Mouse (Mus musculus) stomach, postnatal 0 days (tissue): ENCODE data around the gene Med28. TPM values are rescaled to one million over a fixed set of nuclear protein-coding genes. Genes with fewer than 3 reads are reported as not detected.

Source experiments
- ATAC-seq: fragments of 200-750 bp; cut with Nextera tagmentation; 2 replicates; pipeline ENCODE4 v1.8.0; 2017; ENCODE audit not compliant: low FRiP score, low TSS enrichment
- DNase-seq: peaks from one replicate; pipeline ENCODE4 v3.0.0-alpha.2; 2016; ENCODE audit warnings: low spot score
- H3K27ac ChIP-seq: fragments of 300-500 bp; sonication (generic); replicated peaks from 2 replicates; pipeline ENCODE4 v1.5.1; 2014; ENCODE audit warnings: mild to moderate bottlenecking, control low read depth
- H3K27me3 ChIP-seq: fragments of 300-500 bp; sonication (generic); 2 replicates; pipeline ENCODE4 v1.6.1; 2014; ENCODE audit warnings: low read length; ENCODE audit not compliant: control insufficient read depth, insufficient read depth
- H3K36me3 ChIP-seq: fragments of 300-500 bp; sonication (generic); 2 replicates; pipeline ENCODE4 v1.6.1; 2014; ENCODE audit warnings: low read length, mixed read lengths; ENCODE audit not compliant: control insufficient read depth, insufficient read depth
- H3K4me1 ChIP-seq: fragments of 300-500 bp; sonication (generic); replicated peaks from 2 replicates; pipeline ENCODE4 v1.6.1; 2014; ENCODE audit warnings: antibody characterized with exemption; ENCODE audit not compliant: control insufficient read depth, insufficient read depth
- H3K4me2 ChIP-seq: fragments of 300-500 bp; sonication (generic); replicated peaks from 2 replicates; pipeline ENCODE4 v1.6.1; 2014; ENCODE audit warnings: low read depth, mild to moderate bottlenecking, control low read depth, moderate library complexity
- H3K4me3 ChIP-seq: fragments of 300-500 bp; sonication (generic); 2 replicates; pipeline ENCODE4 v1.5.1; 2014; ENCODE audit warnings: low read depth, low read length, control low read depth
- H3K9ac ChIP-seq: fragments of 300-500 bp; sonication (generic); 2 replicates; pipeline ENCODE4 v1.6.1; 2014; ENCODE audit warnings: mild to moderate bottlenecking, low read length, control low read depth, mixed read lengths
- H3K9me3 ChIP-seq: fragments of 300-500 bp; sonication (generic); 2 replicates; pipeline ENCODE4 v1.6.1; 2016; ENCODE audit warnings: low read length; ENCODE audit not compliant: control insufficient read depth
- CTCF ChIP-seq: IDR thresholded peaks from 2 replicates; pipeline ENCODE4 v1.5.1; 2016; ENCODE audit warnings: antibody characterized with exemption, low read depth, mild to moderate bottlenecking, moderate library complexity
- EP300 ChIP-seq: optimal IDR thresholded peaks from 2 replicates; pipeline ENCODE3; 2016; ENCODE audit warnings: antibody characterized with exemption
- WGBS: fragments of 180-500 bp; shearing (Covaris S2); extraction: QIAGEN DNeasy Blood & Tissue Kit; methylation state at CpG from one replicate; pipeline ENCODE4 v1.1.7; 2014; 5-methylcytosine and 5-hydroxymethylcytosine counted together
- polyA plus RNA-seq: library from polyadenylated mRNA; unstranded; fragments of >200 nt; fragmentation: Nextera tagmentation; extraction: Ambion mirVana; gene quantifications from 2 replicates; pipeline ENCODE4 v1.2.1, GENCODE M21; 2015

The Med28 gene
- polyA plus RNA-seq, 1 experiment from 2014 or later, result 169 TPM

GRCm38 (mm10) chr5:45529696-45530095 lies 9.7 kb downstream of the Med28 start:
- H3K9me3 ChIP-seq, result no peaks in the 10 kb centered on the region
- no peaks in the 10 kb centered on the region for H3K4me1 ChIP-seq
- no peak overlapping the region for H3K9ac ChIP-seq
- ATAC-seq (no peak), DNase-seq (peak; percentile 43)
- H3K27ac ChIP-seq, result no peak overlapping the region
- peaks cover 19% of the 10 kb centered on the region; the same call in 1 of the 2 replicates for H3K36me3 ChIP-seq
- no peaks in the 10 kb centered on the region for H3K27me3 ChIP-seq
- 84% methylated on average over 3 of the region's 3 CpGs for WGBS
- no peak overlapping the region for H3K4me3 ChIP-seq
- TF ChIP-seq EP300 (no peak), CTCF (no peak)
- no peak overlapping the region for H3K4me2 ChIP-seq

- no peaks in the 10 kb centered on the region for H3K27me3 ChIP-seq
- TF ChIP-seq EP300 (no peak), CTCF (peak; percentile 71)
- no peak overlapping the region for H3K4me2 ChIP-seq
- no peaks in the 10 kb centered on the region for H3K4me1 ChIP-seq
- H3K27ac ChIP-seq, result no peak overlapping the region
- no peak overlapping the region for H3K9ac ChIP-seq
- DNase-seq, result peak; percentile 61
- no peaks in the 10 kb centered on the region for H3K9me3 ChIP-seq
- H3K36me3 ChIP-seq, result peaks cover 3% of the 10 kb centered on the region; the same call in 1 of the 2 replicates
- 7% methylated on average over 15 of the region's 17 CpGs for WGBS
- H3K4me3 ChIP-seq, result no peak overlapping the region
- ATAC-seq, result peak; percentile 67
Observed at GRCm38 (mm10) chr5:45534319-45535098, 14.5 kb downstream of the Med28 start.

- Histone ChIP-seq H3K9ac (no peak overlapping the region), H3K9me3 (no peaks in the 10 kb centered on the region), H3K36me3 (peaks cover 3% of the 10 kb centered on the region; the same call in 1 of the 2 replicates), H3K4me3 (no peak overlapping the region), H3K4me2 (no peak overlapping the region), H3K4me1 (no peaks in the 10 kb centered on the region), H3K27me3 (no peaks in the 10 kb centered on the region), H3K27ac (no peak overlapping the region)
- 66% methylated on average over 4 of the region's 4 CpGs for WGBS
- ATAC-seq, result no peak
- DNase-seq, result no peak
- TF ChIP-seq EP300, result no peak
- TF ChIP-seq CTCF, result no peak
Observed at GRCm38 (mm10) chr5:45535177-45535576, 15.1 kb downstream of the Med28 start.

GRCm38 (mm10) chr5:45539502-45539901 lies 19.5 kb downstream of the Med28 start:
- Histone ChIP-seq H3K4me2 (no peak overlapping the region), H3K27ac (no peak overlapping the region), H3K4me1 (no peaks in the 10 kb centered on the region), H3K27me3 (no peaks in the 10 kb centered on the region), H3K36me3 (no peaks in the 10 kb centered on the region), H3K9ac (no peak overlapping the region), H3K9me3 (no peaks in the 10 kb centered on the region), H3K4me3 (no peak overlapping the region)
- DNase-seq (no peak), ATAC-seq (no peak)
- 53% methylated on average over 10 of the region's 10 CpGs for WGBS
- TF ChIP-seq CTCF (peak; percentile 47), EP300 (no peak)

GRCm38 (mm10) chr5:45543374-45543773 lies 23.3 kb downstream of the Med28 start:
- H3K27ac ChIP-seq, result no peak overlapping the region
- H3K27me3 ChIP-seq, result no peaks in the 10 kb centered on the region
- no peak overlapping the region for H3K4me2 ChIP-seq
- H3K9me3 ChIP-seq, result no peaks in the 10 kb centered on the region
- no peak for ATAC-seq
- H3K4me3 ChIP-seq, result no peak overlapping the region
- no peaks in the 10 kb centered on the region for H3K4me1 ChIP-seq
- 43% methylated on average over 5 of the region's 5 CpGs for WGBS
- DNase-seq, result no peak
- TF ChIP-seq CTCF, result no peak
- no peak for TF ChIP-seq EP300
- no peak overlapping the region for H3K9ac ChIP-seq
- H3K36me3 ChIP-seq, result no peaks in the 10 kb centered on the region

- H3K4me3 ChIP-seq, result no peak overlapping the region
- WGBS, result 74% methylated on average over 1 of the region's 1 CpGs
- no peaks in the 10 kb centered on the region for H3K36me3 ChIP-seq
- ATAC-seq (no peak), DNase-seq (no peak)
- no peaks in the 10 kb centered on the region for H3K27me3 ChIP-seq
- H3K4me2 ChIP-seq, result no peak overlapping the region
- no peaks in the 10 kb centered on the region for H3K9me3 ChIP-seq
- no peak for TF ChIP-seq CTCF
- TF ChIP-seq EP300, result no peak
- no peak overlapping the region for H3K9ac ChIP-seq
- no peaks in the 10 kb centered on the region for H3K4me1 ChIP-seq
- H3K27ac ChIP-seq, result no peak overlapping the region
Observed at GRCm38 (mm10) chr5:45549586-45549985, 29.6 kb downstream of the Med28 start.
